Mouse (Mus musculus) E14TG2a.4 (cell line): ENCODE measurements at regions not wholly inside any gene's neighbourhood (a gene's known extent, or its start where the extent isn't known, plus 50 kb on each side); places are given as distances from the start of the nearest gene placed in this dataset.

Experiments
- CTCF ChIP-seq: conservative IDR thresholded peaks from 2 replicates; pipeline ENCODE4 v1.5.1; 2014; ENCODE audit warnings: low read length
- POU5F1 ChIP-seq: IDR thresholded peaks from 2 replicates; pipeline ENCODE4 v1.6.1; 2014; ENCODE audit warnings: low read length, borderline replicate concordance

DNA sequence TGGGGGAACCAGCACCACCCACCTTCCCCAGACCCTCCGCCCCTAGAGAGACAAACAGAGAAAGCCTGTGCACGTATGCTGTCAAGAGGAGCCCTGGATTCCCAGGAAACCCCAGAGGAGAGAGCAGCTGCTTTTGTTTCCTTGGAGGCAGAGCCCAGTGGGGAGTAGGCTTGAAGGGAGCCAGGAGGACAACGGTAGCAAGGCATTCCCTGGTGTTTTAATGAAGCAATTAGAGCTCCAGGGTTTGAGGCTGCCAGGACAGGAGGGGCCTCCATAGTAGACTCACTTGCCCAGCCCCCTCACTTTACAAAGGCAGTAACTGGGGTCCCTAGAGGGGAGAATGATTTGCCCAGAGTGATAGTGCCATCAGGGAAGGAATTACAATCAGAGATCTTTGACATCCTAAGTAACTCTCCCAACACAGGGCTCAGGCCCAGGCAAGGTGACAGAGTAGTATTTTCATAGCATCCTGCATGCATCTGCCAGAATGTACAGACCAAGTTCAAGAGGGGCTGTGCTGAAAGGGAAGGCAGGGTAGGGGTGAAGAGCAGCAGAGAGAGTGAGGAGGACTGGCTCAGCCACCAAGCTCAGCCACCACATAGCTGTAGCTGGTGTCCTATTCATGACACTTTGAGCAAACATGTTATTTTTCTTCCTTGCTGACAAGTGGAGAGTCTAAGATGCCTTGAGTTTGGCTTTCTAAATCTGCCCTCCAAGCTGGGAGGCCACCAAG is 389.0 kb downstream of the Nedd1 start:
- TF ChIP-seq CTCF (no peak), POU5F1 (no peak)
